Mouse (Mus musculus) olfactory bulb, adult 2 months (tissue): ENCODE measurements around the gene Slc6a21.

Experiments
- CTCF ChIP-seq: fragments of 200-500 bp; IDR thresholded peaks from 2 replicates; pipeline ENCODE4 v1.5.1; 2012; ENCODE audit warnings: low read depth, mild to moderate bottlenecking, low read length, moderate library complexity; ENCODE audit not compliant: insufficient read depth
- POLR2A ChIP-seq: fragments of 200-500 bp; IDR thresholded peaks from 2 replicates; pipeline ENCODE4 v1.6.1; 2012; ENCODE audit warnings: mild to moderate bottlenecking, low read depth, low read length, moderate library complexity; ENCODE audit not compliant: insufficient read depth

- no peak for TF ChIP-seq CTCF
- TF ChIP-seq POLR2A, result no peak
Observed at GRCm38 (mm10) chr7:45234333-45234841, 42.9 kb upstream of the Slc6a21 start.
